19 mouse cellular contexts compared by ENCODE assay signal in the genomic region with DNA sequence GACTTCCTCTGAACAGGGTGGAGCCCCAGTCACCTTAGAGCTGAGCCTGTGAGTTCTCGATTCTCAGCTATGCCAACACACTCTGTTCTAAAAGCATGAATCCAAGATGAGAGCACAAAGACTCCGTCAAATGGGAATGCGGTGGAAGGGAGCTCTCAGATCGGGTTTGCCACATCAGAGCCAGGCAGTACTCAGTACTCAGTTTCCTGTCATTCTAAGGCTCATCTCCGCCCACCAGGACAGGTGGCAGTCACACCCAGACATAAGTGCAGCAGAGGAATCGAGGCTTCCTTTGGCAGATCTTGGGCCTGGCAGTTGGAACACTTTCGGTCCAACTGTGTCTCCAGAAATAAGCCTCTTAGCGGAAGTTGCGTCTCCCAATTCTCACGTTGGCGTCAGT.
DNase-seq lines count a peak whose midpoint lies in the region; ATAC-seq and TF ChIP-seq lines count a peak whose summit lies in the region.
"Had no signal": no experiment of that assay in that cellular context is flagged by ENCODE, and none has a peak within 500 bp of the region (broad histone marks: within the 10 kb centered on the region; RNA-seq: fewer than 3 reads in every experiment).

No protein-coding gene starts in this region.

- TF ChIP-seq CTCF in forebrain, postnatal 0 days (IDR thresholded peaks at IDR 0.05; ENCODE audit: low read depth): no peak

- H3K9ac ChIP-seq in forebrain, postnatal 0 days: no peak overlapping the region
- no peak overlapping the region for H3K9ac ChIP-seq in forebrain, embryonic 14.5 days (ENCODE audit: low read length)
- no peak overlapping the region for H3K9ac ChIP-seq in kidney, embryonic 15.5 days
- H3K9ac ChIP-seq: embryonic facial prominence, embryonic 13.5 days; forebrain, embryonic 12.5 days; heart, embryonic 13.5 days; hindbrain, embryonic 12.5 days had no signal

- no peaks in the 10 kb centered on the region for H3K27me3 ChIP-seq in forebrain, postnatal 0 days (ENCODE audit: insufficient read depth, low read length)
- H3K27me3 ChIP-seq in forebrain, embryonic 14.5 days (replicated peaks; ENCODE audit: control insufficient read depth, insufficient read depth, low read length): no peaks in the 10 kb centered on the region
- H3K27me3 ChIP-seq in kidney, embryonic 15.5 days: no peaks in the 10 kb centered on the region
- H3K27me3 ChIP-seq: embryonic facial prominence, embryonic 13.5 days; forebrain, embryonic 12.5 days; heart, embryonic 13.5 days; hindbrain, embryonic 12.5 days had no signal

- no peak overlapping the region for H3K27ac ChIP-seq in forebrain, postnatal 0 days (ENCODE audit: low read depth, low read length)
- H3K27ac ChIP-seq in forebrain, embryonic 14.5 days (ENCODE audit: low read depth, low read length): no peak overlapping the region
- no peak overlapping the region for H3K27ac ChIP-seq in kidney, embryonic 15.5 days
- H3K27ac ChIP-seq: embryonic facial prominence, embryonic 13.5 days; forebrain, embryonic 12.5 days; heart, embryonic 13.5 days; hindbrain, embryonic 12.5 days had no signal

- H3K36me3 ChIP-seq in forebrain, postnatal 0 days (ENCODE audit: insufficient read depth): no peaks in the 10 kb centered on the region
- no peaks in the 10 kb centered on the region for H3K36me3 ChIP-seq in forebrain, embryonic 14.5 days (ENCODE audit: control insufficient read depth, insufficient read depth, low read length)
- H3K36me3 ChIP-seq in kidney, embryonic 15.5 days: no peaks in the 10 kb centered on the region
- H3K36me3 ChIP-seq: embryonic facial prominence, embryonic 13.5 days; forebrain, embryonic 12.5 days; heart, embryonic 13.5 days; hindbrain, embryonic 12.5 days had no signal

- no peak overlapping the region for H3K4me2 ChIP-seq in forebrain, postnatal 0 days (ENCODE audit: low read depth)
- no peak overlapping the region for H3K4me2 ChIP-seq in forebrain, embryonic 14.5 days (ENCODE audit: low read length)
- no peak overlapping the region for H3K4me2 ChIP-seq in kidney, embryonic 15.5 days
- H3K4me2 ChIP-seq: embryonic facial prominence, embryonic 13.5 days; forebrain, embryonic 12.5 days; heart, embryonic 13.5 days; hindbrain, embryonic 12.5 days had no signal

- no peak; the same call in 1 of the 2 replicates for ATAC-seq in forebrain, postnatal 0 days
- no peak for ATAC-seq in forebrain, embryonic 14.5 days
- no peak for ATAC-seq in kidney, embryonic 15.5 days (replicated peaks; ENCODE audit: low FRiP score)
- ATAC-seq: hindbrain, embryonic 16.5 days; inflammation-experienced regulatory T-cells, adult 6 months had no signal

- 72% methylated on average over 11 of the region's 11 CpGs for WGBS in forebrain, postnatal 0 days
- 84% methylated on average over 11 of the region's 11 CpGs for WGBS in forebrain, embryonic 14.5 days
- 69% methylated on average over 11 of the region's 11 CpGs for WGBS in kidney, embryonic 15.5 days

- DNase-seq in forebrain, postnatal 0 days: peak; percentile 47
- no peak for DNase-seq in forebrain, embryonic 14.5 days (ENCODE audit: low spot score)
- peak; percentile 9 to 54 for DNase-seq in layer of hippocampus, adult 18-20 months (ENCODE audit: low spot score in 2 of 2)
- no peak for DNase-seq in layer of hippocampus, postnatal 10 days (ENCODE audit: low spot score in 2 of 2)
- peak; percentile 46 for DNase-seq in brain, adult 2 months (ENCODE audit: low read depth, low spot score)
- peak; percentile 3 to 10 for DNase-seq in layer of hippocampus, adult 8-10 months (ENCODE audit: low spot score in 2 of 2)
- no peak for DNase-seq in thymus, postnatal 36 days
- DNase-seq: adrenal gland, adult 2 months; adrenal gland, postnatal 36 days; cerebellum, adult 11 months; gastrocnemius, postnatal 10 days; heart, postnatal 4 days had no signal

- H3K9me3 ChIP-seq in forebrain, postnatal 0 days (ENCODE audit: low read length): no peaks in the 10 kb centered on the region
- no peaks in the 10 kb centered on the region for H3K9me3 ChIP-seq in forebrain, embryonic 14.5 days (replicated peaks; ENCODE audit: control insufficient read depth, low read length)
- H3K9me3 ChIP-seq in kidney, embryonic 15.5 days (replicated peaks): no peaks in the 10 kb centered on the region
- H3K9me3 ChIP-seq: embryonic facial prominence, embryonic 13.5 days; forebrain, embryonic 12.5 days; heart, embryonic 13.5 days; hindbrain, embryonic 12.5 days had no signal

- H3K4me3 ChIP-seq in forebrain, postnatal 0 days (ENCODE audit: low read depth, low read length): no peak overlapping the region
- H3K4me3 ChIP-seq in forebrain, embryonic 14.5 days (ENCODE audit: low read depth, low read length): no peak overlapping the region
- no peak overlapping the region for H3K4me3 ChIP-seq in kidney, embryonic 15.5 days (replicated peaks)
- H3K4me3 ChIP-seq: embryonic facial prominence, embryonic 13.5 days; forebrain, embryonic 12.5 days; heart, embryonic 13.5 days; hindbrain, embryonic 12.5 days had no signal

- H3K4me1 ChIP-seq in forebrain, postnatal 0 days (ENCODE audit: insufficient read depth): no peaks in the 10 kb centered on the region
- no peaks in the 10 kb centered on the region for H3K4me1 ChIP-seq in forebrain, embryonic 14.5 days (ENCODE audit: control insufficient read depth, insufficient read depth, low read length)
- H3K4me1 ChIP-seq in kidney, embryonic 15.5 days: no peaks in the 10 kb centered on the region
- H3K4me1 ChIP-seq: embryonic facial prominence, embryonic 13.5 days; forebrain, embryonic 12.5 days; heart, embryonic 13.5 days; hindbrain, embryonic 12.5 days had no signal

Comparison
In these comparisons a context has a peak if more than half of its experiments do, and no peak if none do; other contexts are left out.
1. DNase-seq: peak in forebrain, postnatal 0 days (single experiment), layer of hippocampus, adult 18-20 months (2 of 2), brain, adult 2 months (single experiment) and layer of hippocampus, adult 8-10 months (2 of 2); none in forebrain, embryonic 14.5 days (single experiment), layer of hippocampus, postnatal 10 days (0 of 2) and thymus, postnatal 36 days (0 of 2).